Mouse (Mus musculus) midbrain, postnatal 0 days (tissue): ENCODE measurements around the gene Nthl1. TPM values are rescaled to one million over a fixed set of nuclear protein-coding genes. Genes with fewer than 3 reads are reported as not detected.

Experiments
- ATAC-seq: fragments of 200-750 bp; cut with Nextera tagmentation; 2 replicates; pipeline ENCODE4 v1.8.0; 2017; ENCODE audit warnings: moderate number of reproducible peaks, mild to moderate bottlenecking, moderate TSS enrichment, moderate library complexity; ENCODE audit not compliant: low FRiP score
- DNase-seq: peaks from one replicate; pipeline ENCODE4 v3.0.0-alpha.2; 2015; ENCODE audit warnings: low spot score
- H3K27ac ChIP-seq: fragments of 300-500 bp; sonication (generic); 2 replicates; pipeline ENCODE4 v1.5.1; 2014; ENCODE audit warnings: low read depth, mild to moderate bottlenecking, low read length, mixed read lengths
- H3K27me3 ChIP-seq: fragments of 300-500 bp; sonication (generic); 2 replicates; pipeline ENCODE4 v1.6.1; 2014; ENCODE audit warnings: low read length, control low read depth, mixed read lengths; ENCODE audit not compliant: insufficient read depth
- H3K36me3 ChIP-seq: fragments of 300-500 bp; sonication (generic); 2 replicates; pipeline ENCODE4 v1.6.1; 2014; ENCODE audit warnings: low read length, control low read depth, mixed read lengths; ENCODE audit not compliant: insufficient read depth
- H3K4me1 ChIP-seq: fragments of 300-500 bp; sonication (generic); 2 replicates; pipeline ENCODE4 v1.6.1; 2014; ENCODE audit warnings: mild to moderate bottlenecking, control low read depth, antibody characterized with exemption, low read length, mixed read lengths; ENCODE audit not compliant: insufficient read depth
- H3K4me2 ChIP-seq: fragments of 300-500 bp; sonication (generic); 2 replicates; pipeline ENCODE4 v1.6.1; 2014; ENCODE audit warnings: low read depth, mild to moderate bottlenecking, low read length, mixed read lengths; ENCODE audit not compliant: poor library complexity, severe bottlenecking
- H3K4me3 ChIP-seq: fragments of 300-500 bp; sonication (generic); 2 replicates; pipeline ENCODE4 v1.5.1; 2014; ENCODE audit warnings: low read depth, mild to moderate bottlenecking, low read length, moderate library complexity
- H3K9ac ChIP-seq: fragments of 300-500 bp; sonication (generic); replicated peaks from 2 replicates; pipeline ENCODE4 v1.6.1; 2014; ENCODE audit warnings: mild to moderate bottlenecking, low read length, moderate library complexity, mixed read lengths; ENCODE audit not compliant: poor library complexity, severe bottlenecking
- H3K9me3 ChIP-seq: fragments of 300-500 bp; sonication (generic); 2 replicates; pipeline ENCODE4 v1.6.1; 2016; ENCODE audit warnings: low read length, control low read depth
- CTCF ChIP-seq: IDR thresholded peaks from 2 replicates; pipeline ENCODE4 v1.5.1; 2016; ENCODE audit warnings: antibody characterized with exemption, mild to moderate bottlenecking
- WGBS: fragments of 180-500 bp; shearing (Covaris S2); extraction: QIAGEN DNeasy Blood & Tissue Kit; methylation state at CpG from one replicate; pipeline ENCODE4 v1.1.7; 2014; 5-methylcytosine and 5-hydroxymethylcytosine counted together
- polyA plus RNA-seq: library from polyadenylated mRNA; unstranded; fragments of >200 nt; fragmentation: Nextera tagmentation; extraction: Ambion mirVana; gene quantifications from 2 replicates; pipeline ENCODE4 v1.2.1, GENCODE M21; 2015
- total RNA-seq: library from RNA; depleted of rRNA; stranded (reverse); fragments of >200 nt; gene quantifications from 2 replicates; pipeline ENCODE4 v1.2.3, GENCODE M21; 2014; rRNA removed

Gene Nthl1
- total RNA-seq (4.5 and 6.2 TPM in 2 replicates), polyA plus RNA-seq (6.0 and 7.2 TPM in 2 replicates)

DNA sequence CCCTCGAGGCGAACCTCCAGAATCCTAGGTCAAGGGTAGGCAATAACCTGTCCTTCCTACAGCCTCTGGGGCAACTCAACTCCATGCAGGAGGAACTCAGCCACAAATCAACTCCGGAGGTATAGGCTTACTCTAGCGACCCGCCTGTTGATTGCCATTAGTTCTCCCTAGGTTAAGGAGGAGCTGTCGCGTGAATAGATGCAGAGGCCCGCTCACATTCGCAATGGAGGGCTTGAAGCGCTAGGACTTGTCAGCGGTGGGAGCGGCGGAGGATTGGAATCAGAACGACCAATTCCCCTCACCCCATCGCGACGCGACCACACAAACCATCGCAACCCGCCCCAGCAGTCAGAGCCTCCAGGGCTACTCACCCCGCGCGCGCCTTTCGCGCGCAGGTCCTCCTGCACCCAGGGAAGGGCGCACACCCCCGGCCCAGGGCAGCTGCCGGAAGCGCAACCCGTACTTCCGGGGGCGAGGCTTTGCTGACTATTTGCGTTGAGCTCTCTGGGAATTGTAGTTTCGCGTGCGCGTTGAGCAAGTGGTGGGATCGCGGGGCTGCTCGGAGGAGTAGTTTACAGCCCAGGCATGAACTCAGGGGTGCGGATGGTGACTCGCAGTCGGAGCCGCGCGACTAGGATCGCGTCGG, at the start of gene Nthl1, which contains the start of gene Tsc2:
Gene Nthl1, plus strand, starts transcription at position 514 of the 646 bp plus-strand sequence.
Gene Tsc2, minus strand, starts transcription at position 464 of the 646 bp plus-strand sequence.
- peak within 1 kb of the TSS; percentile 66 for H3K4me3 ChIP-seq
- H3K4me1 ChIP-seq = no peaks in the 10 kb centered on the region
- no peaks in the 10 kb centered on the region for H3K9me3 ChIP-seq
- ATAC-seq = peak; percentile 77
- peak; percentile 90 for DNase-seq
- H3K36me3 ChIP-seq = peaks cover 31% of the 10 kb centered on the region
- peak within 1 kb of the TSS; percentile 86 for H3K4me2 ChIP-seq
- H3K27me3 ChIP-seq = no peaks in the 10 kb centered on the region
- TF ChIP-seq CTCF = peak; percentile 18; the same call in 1 of the 2 replicates
- WGBS = 2% methylated on average over 51 of the region's 51 CpGs
- peak within 1 kb of the TSS; percentile 73 for H3K9ac ChIP-seq
- peak within 1 kb of the TSS; percentile 68 for H3K27ac ChIP-seq

DNA sequence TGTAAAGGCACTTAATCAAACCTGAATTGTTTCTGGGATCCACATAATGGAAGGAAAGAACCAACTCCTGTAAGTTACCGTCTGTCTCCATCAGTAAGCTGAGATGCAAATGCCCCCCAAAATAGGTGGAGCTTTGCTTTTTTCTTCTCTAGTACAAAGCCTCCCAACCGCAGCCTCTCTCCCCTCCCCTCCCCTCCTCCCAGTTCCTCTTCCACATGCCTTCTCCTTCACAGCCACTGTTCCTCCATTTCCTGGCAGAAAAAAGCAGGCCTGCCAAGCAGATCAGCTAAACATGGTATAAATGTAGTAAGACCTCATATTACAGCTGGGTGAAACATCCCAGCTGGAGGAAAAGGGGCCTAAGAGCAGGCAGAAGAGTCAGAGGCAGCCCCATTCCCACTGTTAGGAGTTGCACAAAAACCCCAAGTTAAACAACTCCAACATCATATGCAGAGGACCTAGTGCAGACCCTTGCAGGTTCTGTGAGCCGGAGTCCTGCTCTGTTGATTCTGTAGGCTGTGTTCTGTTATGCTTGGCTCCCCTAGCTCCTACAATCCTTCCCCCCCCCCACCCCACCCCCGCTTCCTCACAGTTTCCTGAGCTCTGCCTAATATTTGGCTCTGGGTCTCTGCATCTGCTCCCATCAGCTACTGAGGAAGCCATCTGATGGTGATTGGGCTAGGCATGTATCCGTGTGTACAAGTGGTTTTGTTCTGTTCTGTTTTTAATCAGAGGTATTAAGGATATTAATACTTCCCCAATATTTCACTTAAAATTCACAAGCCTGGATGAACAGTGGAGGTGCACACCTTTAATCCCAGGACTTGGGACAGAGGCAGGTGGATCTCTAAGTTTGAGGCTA, 48.6 kb upstream of the Nthl1 start:
- Histone ChIP-seq H3K9ac (no peak overlapping the region), H3K27ac (no peak overlapping the region), H3K27me3 (no peaks in the 10 kb centered on the region), H3K4me3 (no peak overlapping the region), H3K4me1 (no peaks in the 10 kb centered on the region), H3K36me3 (peaks cover 65% of the 10 kb centered on the region), H3K9me3 (no peaks in the 10 kb centered on the region), H3K4me2 (no peak overlapping the region)
- no peak for ATAC-seq
- no peak for DNase-seq
- WGBS = 68% methylated on average over 5 of the region's 5 CpGs
- TF ChIP-seq CTCF = no peak

- no peak for DNase-seq
- Histone ChIP-seq H3K27me3 (no peaks in the 10 kb centered on the region), H3K36me3 (peaks cover 62% of the 10 kb centered on the region), H3K4me2 (no peak overlapping the region), H3K4me1 (no peaks in the 10 kb centered on the region), H3K4me3 (no peak overlapping the region), H3K9me3 (no peaks in the 10 kb centered on the region), H3K27ac (no peak overlapping the region), H3K9ac (no peak overlapping the region)
- 75% methylated on average over 3 of the region's 3 CpGs for WGBS
- ATAC-seq = no peak
- no peak for TF ChIP-seq CTCF
Measured at GRCm38 (mm10) chr17:24584520-24584919, 48.0 kb upstream of the Nthl1 start.

- Histone ChIP-seq H3K36me3 (peaks cover 59% of the 10 kb centered on the region), H3K4me2 (no peak overlapping the region), H3K4me3 (no peak overlapping the region), H3K27me3 (no peaks in the 10 kb centered on the region), H3K9me3 (no peaks in the 10 kb centered on the region), H3K4me1 (no peaks in the 10 kb centered on the region), H3K27ac (no peak overlapping the region), H3K9ac (no peak overlapping the region)
- TF ChIP-seq CTCF = no peak
- no peak for ATAC-seq
- 98% methylated on average over 4 of the region's 4 CpGs for WGBS
- DNase-seq = no peak
Measured at GRCm38 (mm10) chr17:24586532-24586931, 45.9 kb upstream of the Nthl1 start.

- Histone ChIP-seq H3K27me3 (no peaks in the 10 kb centered on the region), H3K4me3 (no peak overlapping the region), H3K36me3 (peaks cover 83% of the 10 kb centered on the region), H3K9ac (no peak overlapping the region), H3K4me2 (no peak overlapping the region), H3K4me1 (no peaks in the 10 kb centered on the region), H3K9me3 (no peaks in the 10 kb centered on the region), H3K27ac (no peak overlapping the region)
- DNase-seq (peak; percentile 15), ATAC-seq (no peak)
- 86% methylated on average over 3 of the region's 3 CpGs for WGBS
- TF ChIP-seq CTCF = no peak
Measured at GRCm38 (mm10) chr17:24590943-24591342, 41.5 kb upstream of the Nthl1 start.

DNA sequence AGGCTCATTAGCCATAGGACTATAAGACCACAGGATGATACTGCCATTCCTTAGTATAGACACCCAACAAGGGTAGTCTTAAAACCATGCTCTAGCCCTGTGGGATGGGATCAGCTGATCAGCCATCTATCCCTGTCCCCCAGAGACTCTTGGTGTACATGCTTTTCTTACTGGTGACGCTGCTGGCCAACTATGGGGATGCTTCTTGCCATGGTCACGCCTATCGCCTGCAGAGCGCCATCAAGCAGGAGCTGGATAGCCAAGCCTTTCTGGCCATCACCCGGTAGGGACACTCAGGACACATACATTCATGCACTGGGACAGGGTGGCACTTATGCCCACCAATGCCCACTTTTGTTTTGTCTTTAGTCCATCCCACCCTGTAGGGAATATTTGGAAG, 40.8 kb upstream of the Nthl1 start:
- Histone ChIP-seq H3K36me3 (peaks cover 83% of the 10 kb centered on the region), H3K4me1 (no peaks in the 10 kb centered on the region), H3K9me3 (no peaks in the 10 kb centered on the region), H3K9ac (no peak overlapping the region), H3K27me3 (no peaks in the 10 kb centered on the region), H3K4me2 (no peak overlapping the region), H3K27ac (no peak overlapping the region), H3K4me3 (no peak overlapping the region)
- WGBS = 95% methylated on average over 5 of the region's 5 CpGs
- DNase-seq = no peak
- no peak for ATAC-seq
- TF ChIP-seq CTCF = no peak
